Mouse (Mus musculus) frontal cortex, adult 2 months (tissue): Measurements from ENCODE around the gene Map4k1. TPM values are rescaled to one million over a fixed set of nuclear protein-coding genes. Genes with fewer than 3 reads are reported as not detected.
A peak's percentile ranks its signal among the peaks of the same experiment; 100 is the strongest.

Source experiments
- DNase-seq, 2 experiments: peaks; one replicate each; pipeline ENCODE4 v3.0.0; 2022; ENCODE audit warnings: low spot score in 1 of 2; ENCODE audit errors: extremely low spot score in 1 of 2
- polyA plus RNA-seq: library from polyadenylated mRNA; depleted of rRNA; stranded (reverse); fragments of >200 nt; gene quantifications from 2 replicates; pipeline ENCODE4 v1.2.3, GENCODE M21; 2012; rRNA removed

Gene Map4k1
- polyA plus RNA-seq, result 3.1 and 3.8 TPM in 2 replicates

- peak; percentile 98 to 99 for DNase-seq
These were observed at the start of gene Map4k1, which contains the start of gene Eif3k for GRCm38 (mm10) chr7:28981651-28982273. Gene Map4k1, plus strand, starts transcription at chr7:28982050. Gene Eif3k, minus strand, starts transcription at chr7:28981864.

GRCm38 (mm10) chr7:28932421-28933041 lies 49.3 kb upstream of the Map4k1 start:
- DNase-seq, result no peak

GRCm38 (mm10) chr7:28933825-28934224 lies 48.0 kb upstream of the Map4k1 start:
- DNase-seq, result no peak

GRCm38 (mm10) chr7:28936787-28937186 lies 45.1 kb upstream of the Map4k1 start:
- no peak for DNase-seq

- no peak for DNase-seq
These were observed 43.2 kb upstream of the Map4k1 start for GRCm38 (mm10) chr7:28938654-28939053.

GRCm38 (mm10) chr7:28939418-28940183 lies 42.2 kb upstream of the Map4k1 start:
- DNase-seq, result no peak

- DNase-seq, result no peak
These were observed 40.7 kb upstream of the Map4k1 start for GRCm38 (mm10) chr7:28941129-28941528.

GRCm38 (mm10) chr7:28941542-28941941 lies 40.3 kb upstream of the Map4k1 start:
- DNase-seq, result no peak

GRCm38 (mm10) chr7:28943451-28944180 lies 38.2 kb upstream of the Map4k1 start:
- DNase-seq, result no peak

- DNase-seq, result no peak
These were observed 37.0 kb upstream of the Map4k1 start for GRCm38 (mm10) chr7:28944756-28945415.

- DNase-seq, result no peak
These were observed 36.2 kb upstream of the Map4k1 start for GRCm38 (mm10) chr7:28945416-28946270.

GRCm38 (mm10) chr7:28946271-28946610 lies 35.6 kb upstream of the Map4k1 start:
- no peak for DNase-seq

GRCm38 (mm10) chr7:28948746-28949145 lies 33.1 kb upstream of the Map4k1 start:
- DNase-seq, result no peak

- DNase-seq, result no peak
These were observed 32.6 kb upstream of the Map4k1 start for GRCm38 (mm10) chr7:28949298-28949697.

GRCm38 (mm10) chr7:28950346-28951037 lies 31.4 kb upstream of the Map4k1 start:
- no peak for DNase-seq

- DNase-seq, result no peak
These were observed 30.1 kb upstream of the Map4k1 start for GRCm38 (mm10) chr7:28951764-28952163.

GRCm38 (mm10) chr7:28952786-28953185 lies 29.1 kb upstream of the Map4k1 start:
- peak in 1 of 2 experiments; percentile 58 for DNase-seq

- no peak for DNase-seq
These were observed 28.1 kb upstream of the Map4k1 start for GRCm38 (mm10) chr7:28953476-28954376.
